Mouse (Mus musculus): ENCODE measurements around the gene Olfr1126. TPM values are rescaled to one million over a fixed set of nuclear protein-coding genes. Genes with fewer than 3 reads are reported as not detected.
"Not testable (repeated sequence)": the region's sequence is repeated elsewhere in the genome, so short reads cannot be mapped to it uniquely, and the experiment has no call there.

Gene Olfr1126
- polyA plus RNA-seq (2012; rRNA removed) = not detected in 2 replicates

- no peak for DNase-seq (ENCODE audit: extremely low spot score in 1 of 2, low spot score in 1 of 2)
Measured at GRCm38 (mm10) chr2:87453662-87454061, at the start of gene Olfr1126. Gene Olfr1126, plus strand, starts transcription at chr2:87453962.

- DNase-seq (ENCODE audit: extremely low spot score in 1 of 2, low spot score in 1 of 2) = no peak
Measured at GRCm38 (mm10) chr2:87416335-87416734, 37.4 kb upstream of the Olfr1126 start, which contains the start of gene Olfr1123. Gene Olfr1123, plus strand, starts transcription at chr2:87416635.

- no peak for DNase-seq (ENCODE audit: extremely low spot score in 1 of 2, low spot score in 1 of 2)
Measured at GRCm38 (mm10) chr2:87429975-87430374, 23.8 kb upstream of the Olfr1126 start, which contains the start of gene Olfr1124. Gene Olfr1124, plus strand, starts transcription at chr2:87430275.

- DNase-seq (ENCODE audit: extremely low spot score in 1 of 2, low spot score in 1 of 2) = no peak
Measured at GRCm38 (mm10) chr2:87437731-87438130, 16.0 kb upstream of the Olfr1126 start.

GRCm38 (mm10) chr2:87461769-87462168 lies 8.0 kb downstream of the Olfr1126 start:
- DNase-seq (ENCODE audit: extremely low spot score in 1 of 2, low spot score in 1 of 2) = no peak

GRCm38 (mm10) chr2:87480207-87480606 lies 26.4 kb downstream of the Olfr1126 start:
- DNase-seq (ENCODE audit: extremely low spot score in 1 of 2, low spot score in 1 of 2) = no peak

- no peak for DNase-seq (ENCODE audit: extremely low spot score in 1 of 2, low spot score in 1 of 2)
Measured at GRCm38 (mm10) chr2:87481158-87481557, 27.4 kb downstream of the Olfr1126 start.

GRCm38 (mm10) chr2:87482276-87482675 lies 28.5 kb downstream of the Olfr1126 start:
- no peak for DNase-seq (ENCODE audit: extremely low spot score in 1 of 2, low spot score in 1 of 2)

- DNase-seq (ENCODE audit: extremely low spot score in 1 of 2, low spot score in 1 of 2) = not testable (repeated sequence)
Measured at GRCm38 (mm10) chr2:87496993-87497392, 43.2 kb downstream of the Olfr1126 start, which contains the start of gene Pramel7. Gene Pramel7, minus strand, starts transcription at chr2:87497093.

GRCm38 (mm10) chr2:87506265-87506664 lies 52.5 kb downstream of the Olfr1126 start, which contains the start of gene Pramel6:
Gene Pramel6, plus strand, starts transcription at chr2:87506565.
- DNase-seq (ENCODE audit: extremely low spot score in 1 of 2, low spot score in 1 of 2) = no peak

Other genes starting within 250 kb of the Olfr1126 start
- gene Olfr1113, start 245.0 kb upstream of the Olfr1126 start, polyA plus RNA-seq (2012; rRNA removed) = not detected in 2 replicates
- gene Olfr1115, start 205.9 kb upstream of the Olfr1126 start, polyA plus RNA-seq (2012; rRNA removed) = not detected in 2 replicates
- gene Olfr1116, start 186.4 kb upstream of the Olfr1126 start, polyA plus RNA-seq (2012; rRNA removed) = not detected in 2 replicates
- gene Olfr1118, start 146.4 kb upstream of the Olfr1126 start, polyA plus RNA-seq (2012; rRNA removed) = not detected in 2 replicates
- gene Olfr1120, start 99.1 kb upstream of the Olfr1126 start, polyA plus RNA-seq (2012; rRNA removed) = not detected in 2 replicates
- not detected in 2 replicates for gene Olfr1121, start 84.1 kb upstream of the Olfr1126 start, polyA plus RNA-seq (2012; rRNA removed)
- not detected in 2 replicates for gene Olfr1122, start 68.1 kb upstream of the Olfr1126 start, polyA plus RNA-seq (2012; rRNA removed)
- not detected in 2 replicates for gene Olfr1123, start 37.3 kb upstream of the Olfr1126 start, polyA plus RNA-seq (2012; rRNA removed)
- gene Olfr1124, start 23.7 kb upstream of the Olfr1126 start, polyA plus RNA-seq (2012; rRNA removed) = not detected in 2 replicates
- not detected in 2 replicates for gene Pramel7, start 43.1 kb downstream of the Olfr1126 start, polyA plus RNA-seq (2012; rRNA removed)
- not detected in 2 replicates for gene Pramel6, start 52.6 kb downstream of the Olfr1126 start, polyA plus RNA-seq (2012; rRNA removed)
- not detected in 2 replicates for gene Olfr153, start 77.8 kb downstream of the Olfr1126 start, polyA plus RNA-seq (2012; rRNA removed)
- gene Olfr1128, start 91.6 kb downstream of the Olfr1126 start, polyA plus RNA-seq (2012; rRNA removed) = not detected in 2 replicates
- gene Olfr1129, start 119.9 kb downstream of the Olfr1126 start, polyA plus RNA-seq (2012; rRNA removed) = not detected in 2 replicates
- not detected in 2 replicates for gene Olfr1130, start 152.2 kb downstream of the Olfr1126 start, polyA plus RNA-seq (2012; rRNA removed)
- gene Olfr1131, start 173.1 kb downstream of the Olfr1126 start, polyA plus RNA-seq (2012; rRNA removed) = not detected in 2 replicates
- gene Olfr1132, start 183.6 kb downstream of the Olfr1126 start, polyA plus RNA-seq (2012; rRNA removed) = not detected in 2 replicates
- gene Olfr1133, start 193.4 kb downstream of the Olfr1126 start, polyA plus RNA-seq (2012; rRNA removed) = not detected in 2 replicates
- gene Olfr1134, start 204.5 kb downstream of the Olfr1126 start, polyA plus RNA-seq (2012; rRNA removed) = 0.11 TPM in 1 of 2 replicates, not detected in the other
- not detected in 2 replicates for gene Olfr1135, start 219.7 kb downstream of the Olfr1126 start, polyA plus RNA-seq (2012; rRNA removed)
- gene Olfr1136, start 240.0 kb downstream of the Olfr1126 start, polyA plus RNA-seq (2012; rRNA removed) = not detected in 2 replicates

Data from frontal cortex, adult 2 months (tissue).